Mouse (Mus musculus): ENCODE measurements around the gene Nin. TPM values are rescaled to one million over a fixed set of nuclear protein-coding genes. Genes with fewer than 3 reads are reported as not detected.

The Nin gene
- total and polyA plus RNA-seq, 3 experiments, result 48.4 to 49.1 TPM; not detected in 1

- Histone ChIP-seq H3K4me1 (ENCODE audit: control insufficient read depth in 1 of 2, insufficient read depth in 2 of 2, low read length in 2 of 2) (no peaks in the 10 kb centered on the region), H3K9ac (ENCODE audit: control insufficient read depth, low read depth, low read length, poor library complexity, severe bottlenecking) (no peak overlapping the region)
- TF ChIP-seq USF2 (IDR thresholded peaks at IDR 0.05; ENCODE audit: borderline replicate concordance in 1 of 2, insufficient read depth in 1 of 2, low read depth in 1 of 2, low read length in 2 of 2), result no peak
- TF ChIP-seq MAFK (IDR thresholded peaks at IDR 0.05; ENCODE audit: borderline replicate concordance, low read depth, low read length), result no peak
- TF ChIP-seq JUND (IDR thresholded peaks at IDR 0.05; ENCODE audit: low read depth, low read length), result no peak
- TF ChIP-seq MYB (IDR thresholded peaks at IDR 0.05; ENCODE audit: low read depth, low read length), result no peak
- no peak for TF ChIP-seq SIN3A (IDR thresholded peaks at IDR 0.05; ENCODE audit: low read length)
- no peak for TF ChIP-seq CTCF (IDR thresholded peaks at IDR 0.05 in 2 of 3, conservative IDR thresholded peaks at IDR 0.05 in 1 of 3; ENCODE audit: control insufficient read depth in 1 of 3, insufficient read depth in 1 of 3, low read depth in 2 of 3, low read length in 3 of 3, poor library complexity in 1 of 3, severe bottlenecking in 1 of 3)
- TF ChIP-seq RCOR1 (IDR thresholded peaks at IDR 0.05; ENCODE audit: low read depth, low read length), result no peak
These were observed 30.5 kb downstream of the Nin start for GRCm38 (mm10) chr12:70082935-70083532.

GRCm38 (mm10) chr12:70082485-70082884 is 31.0 kb downstream of the Nin start:
- H3K9me3 ChIP-seq (replicated peaks; ENCODE audit: insufficient read depth, low read length), result no peaks in the 10 kb centered on the region
- H3K9ac ChIP-seq (ENCODE audit: control insufficient read depth, low read depth, low read length, poor library complexity, severe bottlenecking), result no peak overlapping the region
- DNase-seq (ENCODE audit: low read depth, low spot score), result no peak
- no peak for TF ChIP-seq BHLHE40 (IDR thresholded peaks at IDR 0.05; ENCODE audit: borderline replicate concordance, low read depth, low read length)
- TF ChIP-seq GABPA (IDR thresholded peaks at IDR 0.05; ENCODE audit: low read depth, low read length), result no peak
- TF ChIP-seq CTCF (IDR thresholded peaks at IDR 0.05 in 2 of 3, conservative IDR thresholded peaks at IDR 0.05 in 1 of 3; ENCODE audit: control insufficient read depth in 1 of 3, insufficient read depth in 1 of 3, low read depth in 2 of 3, low read length in 3 of 3, poor library complexity in 1 of 3, severe bottlenecking in 1 of 3), result no peak
- TF ChIP-seq ZKSCAN1 (IDR thresholded peaks at IDR 0.05; ENCODE audit: low read depth, low read length), result no peak
- TF ChIP-seq MEF2A (IDR thresholded peaks at IDR 0.05; ENCODE audit: extremely low read depth, insufficient replicate concordance, low read depth, low read length, poor library complexity, severe bottlenecking), result no peak
- no peak for TF ChIP-seq EP300 (IDR thresholded peaks at IDR 0.05; ENCODE audit: low read depth in 1 of 2, low read length in 2 of 2)
- no peak for TF ChIP-seq UBTF (IDR thresholded peaks at IDR 0.05; ENCODE audit: borderline replicate concordance, insufficient read depth, low read depth, low read length)
- no peak for TF ChIP-seq KAT2A (conservative IDR thresholded peaks at IDR 0.05; ENCODE audit: low read depth, low read length)
- TF ChIP-seq ZC3H11A (IDR thresholded peaks at IDR 0.05; ENCODE audit: low read depth, low read length), result no peak
- TF ChIP-seq RCOR1 (IDR thresholded peaks at IDR 0.05; ENCODE audit: low read depth, low read length), result no peak
- no peak overlapping the region for H3K4me3 ChIP-seq (ENCODE audit: control insufficient read depth in 1 of 2, insufficient read depth in 1 of 2, low read depth in 2 of 2, low read length in 2 of 2)
- no peaks in the 10 kb centered on the region for H3K4me1 ChIP-seq (ENCODE audit: control insufficient read depth in 1 of 2, insufficient read depth in 2 of 2, low read length in 2 of 2)
- H3K79me2 ChIP-seq (ENCODE audit: control insufficient read depth, insufficient read depth, low read length, poor library complexity), result no peaks in the 10 kb centered on the region; the same call in 1 of the 2 replicates
- H3K36me3 ChIP-seq (ENCODE audit: control insufficient read depth in 1 of 2, insufficient read depth in 2 of 2, low read length in 2 of 2), result peaks cover 0 to 5% of the 10 kb centered on the region in 2 experiments; a peak in 1 of 4 replicates
- H3K27ac ChIP-seq (ENCODE audit: control insufficient read depth, low read depth, low read length), result no peak overlapping the region
- no peaks in the 10 kb centered on the region for H3K27me3 ChIP-seq (ENCODE audit: control insufficient read depth in 1 of 2, insufficient read depth in 2 of 2, low read length in 2 of 2)

More at GRCm38 (mm10) chr12:70082935-70083532, 30.5 kb downstream of the Nin start:
- DNase-seq (ENCODE audit: low read depth, low spot score), result no peak
- no peak overlapping the region for H3K4me3 ChIP-seq (ENCODE audit: control insufficient read depth in 1 of 2, insufficient read depth in 1 of 2, low read depth in 2 of 2, low read length in 2 of 2)
- no peaks in the 10 kb centered on the region for H3K27me3 ChIP-seq (ENCODE audit: control insufficient read depth in 1 of 2, insufficient read depth in 2 of 2, low read length in 2 of 2)
- peaks cover 0 to 5% of the 10 kb centered on the region in 2 experiments; a peak in 1 of 4 replicates for H3K36me3 ChIP-seq (ENCODE audit: control insufficient read depth in 1 of 2, insufficient read depth in 2 of 2, low read length in 2 of 2)
- H3K79me2 ChIP-seq (ENCODE audit: control insufficient read depth, insufficient read depth, low read length, poor library complexity), result no peaks in the 10 kb centered on the region
- no peaks in the 10 kb centered on the region for H3K9me3 ChIP-seq (replicated peaks; ENCODE audit: insufficient read depth, low read length)
- H3K27ac ChIP-seq (ENCODE audit: control insufficient read depth, low read depth, low read length), result no peak overlapping the region

Data from MEL (cell line).